Mouse (Mus musculus) CD4-positive, CD25-positive, alpha-beta regulatory T cell, adult 2 months (primary cell): ENCODE results near the gene Rap1gap2.

Experiments
- DNase-seq: peaks from one replicate; pipeline ENCODE4 v3.0.0-alpha.2; 2012; ENCODE audit warnings: low read depth, low spot score

Rap1gap2 gene

DNA sequence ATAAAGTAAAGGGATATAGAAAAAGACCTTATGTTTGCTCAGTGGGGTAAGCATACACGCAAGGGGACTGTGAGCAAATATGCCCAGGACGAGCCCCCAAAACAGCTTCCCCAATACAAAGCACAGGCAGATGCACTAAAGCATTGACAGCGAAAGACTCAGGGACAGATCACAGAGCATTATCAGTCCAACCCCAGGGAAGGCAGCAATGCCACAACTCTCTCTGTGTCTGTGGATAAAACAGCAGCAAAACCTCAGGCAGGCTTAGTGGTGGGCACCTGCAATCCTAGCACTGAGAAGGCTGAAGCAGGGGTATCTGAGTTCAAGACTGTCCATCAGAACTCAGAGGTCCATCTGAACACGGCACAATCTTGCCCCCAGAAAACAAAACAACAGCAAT lies 73.4 kb downstream of the Rap1gap2 start:
- DNase-seq: no peak

DNA sequence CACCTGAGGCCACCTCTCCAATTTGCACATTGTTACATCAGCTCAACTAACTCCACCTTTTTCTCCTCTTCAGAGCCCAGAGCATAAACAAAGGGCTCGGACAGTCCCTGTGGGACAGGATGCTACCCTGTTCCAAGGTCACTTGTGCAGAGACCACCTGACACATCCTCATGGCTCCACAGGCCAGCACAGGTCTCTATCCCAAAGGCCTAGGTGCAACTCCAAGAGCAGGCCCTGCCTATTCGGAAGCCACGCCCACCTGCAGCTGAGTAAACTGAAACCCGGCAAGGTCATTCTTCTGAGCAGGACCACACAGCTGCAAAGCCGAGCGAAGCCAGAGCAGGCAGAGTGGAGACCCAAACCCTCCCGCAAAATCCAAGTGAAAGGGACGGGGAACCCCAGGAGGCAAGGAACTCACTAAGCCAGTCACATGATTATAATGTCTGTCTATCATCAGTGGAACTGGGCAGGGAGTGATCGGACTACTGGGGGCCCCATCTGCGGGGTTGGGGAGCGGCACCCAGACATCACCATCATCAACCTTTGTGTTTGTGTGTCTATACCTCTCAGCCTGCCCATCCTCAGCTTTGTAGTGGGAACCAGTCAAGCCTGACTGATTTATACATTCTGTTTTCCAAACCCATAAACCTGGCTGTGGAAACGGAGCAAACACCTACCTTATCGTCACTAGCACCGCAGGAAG lies 74.4 kb downstream of the Rap1gap2 start:
- DNase-seq: no peak

DNA sequence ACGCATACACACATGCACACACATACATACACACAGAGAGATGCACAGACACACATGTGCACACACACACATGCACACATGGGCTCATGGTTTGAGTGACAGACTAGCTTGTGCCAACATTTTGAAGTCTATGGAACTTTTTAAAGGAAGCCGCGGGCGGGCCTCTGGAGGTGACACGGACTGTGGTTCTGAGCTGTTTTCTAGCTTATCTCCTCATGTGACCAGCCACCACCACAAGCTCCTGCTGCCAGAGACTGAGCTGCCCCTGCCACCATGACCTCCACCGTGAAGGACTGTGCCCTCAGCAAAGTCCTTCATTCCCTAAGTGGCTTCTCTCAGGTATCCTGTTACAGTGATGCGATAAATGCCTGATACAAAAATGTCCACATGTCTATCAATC lies 76.3 kb downstream of the Rap1gap2 start:
- no peak for DNase-seq

DNA sequence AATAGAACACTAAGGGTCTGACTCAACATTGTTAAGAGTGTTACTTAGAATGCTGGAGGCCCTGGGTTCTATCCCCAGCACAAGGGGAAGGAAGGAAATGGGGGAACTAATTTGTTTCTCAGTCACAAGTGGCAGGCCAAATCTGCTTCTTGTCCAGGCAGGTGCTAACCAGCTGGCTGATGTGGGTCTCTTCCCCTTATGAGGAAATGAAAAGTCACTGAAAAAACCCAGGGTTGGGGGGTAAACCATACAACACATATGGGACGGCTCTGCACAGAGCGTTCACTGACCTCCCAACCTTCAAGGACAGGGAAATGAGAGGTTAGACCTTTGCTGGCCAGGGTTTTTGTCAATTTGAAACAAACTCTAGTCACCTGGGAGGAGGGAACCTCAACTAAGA lies 77.7 kb downstream of the Rap1gap2 start:
- DNase-seq: no peak

DNA sequence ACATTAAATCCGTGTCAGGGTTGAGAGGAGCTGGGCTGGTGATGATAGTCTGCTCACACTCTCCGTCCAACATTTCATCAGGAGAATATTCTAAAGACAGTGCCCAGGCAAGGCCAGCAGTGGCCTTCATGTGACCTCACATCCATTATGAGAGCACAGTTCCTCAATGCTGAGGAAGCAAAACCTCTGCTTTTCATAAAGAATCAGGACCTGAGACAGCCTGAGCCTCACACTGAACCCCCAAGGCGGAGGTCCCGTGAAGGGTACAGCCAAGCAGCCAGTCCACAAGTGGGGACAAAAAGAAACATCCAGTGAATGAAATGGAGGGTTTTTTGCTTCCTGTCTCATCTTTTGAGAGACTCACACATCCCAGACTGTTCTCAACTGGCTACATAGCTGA lies 78.3 kb downstream of the Rap1gap2 start:
- DNase-seq: no peak

DNA sequence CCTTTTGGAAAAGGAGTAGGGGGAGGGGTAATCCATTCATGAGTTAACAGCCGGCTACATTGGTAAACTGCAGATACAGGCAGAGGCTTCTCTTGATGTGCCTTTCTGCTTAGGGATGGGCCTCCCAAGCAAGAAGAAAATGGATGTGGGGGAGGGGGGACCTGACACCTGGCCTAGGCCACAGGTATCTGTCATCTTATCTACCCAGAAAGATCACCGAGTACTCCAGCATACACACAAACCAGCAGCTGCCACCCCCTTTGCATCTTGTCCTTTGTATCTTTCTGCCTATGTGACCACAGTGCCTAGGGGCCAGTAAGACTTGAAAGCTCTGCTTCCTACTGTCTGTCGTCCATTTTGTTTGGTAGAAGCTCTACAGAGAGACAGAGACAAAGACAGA lies 79.0 kb downstream of the Rap1gap2 start:
- DNase-seq: no peak

DNA sequence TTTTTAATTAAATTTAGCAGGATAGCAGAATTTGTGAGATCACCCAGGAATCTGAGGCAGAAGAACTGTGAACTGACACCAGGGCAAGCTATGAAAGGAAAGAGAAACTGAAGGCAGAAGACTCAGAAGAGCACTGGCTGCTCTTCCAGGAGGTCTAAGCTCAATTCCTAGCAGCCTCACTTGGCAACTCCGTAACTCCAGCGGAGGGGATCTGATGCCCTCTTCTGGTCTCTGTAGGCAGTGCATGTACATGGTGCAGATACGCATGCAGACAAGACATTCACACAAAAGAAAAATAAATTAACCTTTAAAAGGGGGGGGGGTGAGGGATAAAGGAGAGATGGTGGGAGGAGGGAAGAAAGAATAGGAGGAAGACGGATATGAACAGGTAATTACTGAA lies 80.9 kb downstream of the Rap1gap2 start:
- DNase-seq: peak; percentile 24

DNA sequence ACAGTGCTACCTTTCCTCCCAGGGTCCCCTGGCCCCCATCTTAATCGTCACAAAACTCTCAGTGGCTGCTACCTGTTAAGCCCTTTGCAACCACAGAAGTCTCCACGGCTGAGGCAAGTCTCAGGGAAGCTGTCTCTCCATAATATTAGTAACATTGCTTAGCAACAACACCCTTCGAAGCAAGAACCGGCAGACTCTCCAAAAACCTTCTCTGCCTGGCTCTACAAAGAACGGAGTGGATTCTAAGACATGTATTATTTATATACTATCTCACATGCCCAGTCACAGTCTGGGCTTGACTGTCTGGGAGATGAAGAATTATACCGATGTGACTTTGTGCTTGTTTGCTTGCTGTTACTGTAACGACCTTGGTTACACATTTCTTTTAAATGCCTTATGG lies 83.2 kb downstream of the Rap1gap2 start:
- DNase-seq: no peak

DNA sequence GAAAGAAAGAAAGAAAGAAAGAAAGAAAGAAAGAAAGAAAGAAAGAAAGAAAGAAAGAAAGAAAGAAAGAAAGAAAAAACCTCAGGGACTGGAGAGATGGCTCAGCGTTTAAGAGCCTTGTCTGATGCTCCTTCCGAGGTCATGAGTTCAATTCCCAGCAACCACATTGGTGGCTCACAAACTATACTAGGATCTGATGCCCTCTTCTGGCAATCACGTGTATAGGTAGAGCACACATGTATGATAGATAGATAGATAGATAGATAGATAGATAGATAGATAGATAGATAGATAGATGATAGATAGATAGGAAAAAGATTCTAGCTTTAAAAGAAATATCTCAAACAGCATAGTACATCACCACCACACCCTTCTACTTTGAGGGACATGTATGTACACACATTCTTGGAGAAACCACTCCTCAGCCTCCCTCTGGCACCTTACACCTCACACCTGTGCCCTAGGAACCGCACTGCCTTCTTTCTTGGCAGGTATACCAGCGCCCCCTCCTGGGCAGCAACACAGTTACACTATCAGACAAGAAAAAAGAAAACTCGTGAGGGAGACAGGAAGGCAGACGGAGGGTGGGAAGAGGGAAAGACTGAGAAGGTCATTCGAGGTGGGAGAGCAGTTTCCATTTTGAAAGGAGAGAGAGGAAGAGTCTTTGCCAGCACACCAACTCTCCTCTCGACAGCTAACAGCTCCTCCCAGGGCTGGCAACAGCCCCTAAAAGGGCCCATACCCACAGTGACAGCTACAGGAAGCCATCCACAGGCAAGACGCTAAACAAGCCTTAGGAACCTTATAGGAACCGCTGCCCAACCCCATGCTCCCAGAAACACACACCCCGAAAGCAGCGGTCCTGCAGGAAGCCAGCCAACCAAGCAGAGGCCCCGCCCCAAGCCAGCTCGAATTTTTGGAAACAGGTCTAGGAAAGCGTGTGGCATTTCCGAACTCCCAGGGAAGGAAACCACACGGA lies 84.2 kb downstream of the Rap1gap2 start:
- peak; percentile 75 for DNase-seq

DNA sequence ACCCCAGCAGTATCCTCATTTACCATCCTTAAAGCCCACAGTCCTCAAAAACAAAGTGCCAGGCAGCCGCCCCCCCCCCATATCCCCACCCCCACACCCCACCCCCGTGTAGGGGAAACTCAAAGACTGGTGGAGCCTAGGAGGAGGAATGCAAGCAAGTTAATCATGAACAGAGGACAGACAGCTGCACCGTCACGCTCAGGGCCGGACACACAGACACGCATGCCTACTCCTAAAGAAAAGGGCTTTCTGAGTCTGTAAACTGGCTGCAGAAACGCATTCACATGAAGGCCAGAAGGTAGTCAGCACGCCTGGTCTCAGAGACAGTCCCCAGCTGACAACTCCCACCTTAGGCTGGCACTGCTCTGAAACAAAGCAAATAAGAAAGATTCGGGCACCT lies 85.1 kb downstream of the Rap1gap2 start:
- DNase-seq: no peak

DNA sequence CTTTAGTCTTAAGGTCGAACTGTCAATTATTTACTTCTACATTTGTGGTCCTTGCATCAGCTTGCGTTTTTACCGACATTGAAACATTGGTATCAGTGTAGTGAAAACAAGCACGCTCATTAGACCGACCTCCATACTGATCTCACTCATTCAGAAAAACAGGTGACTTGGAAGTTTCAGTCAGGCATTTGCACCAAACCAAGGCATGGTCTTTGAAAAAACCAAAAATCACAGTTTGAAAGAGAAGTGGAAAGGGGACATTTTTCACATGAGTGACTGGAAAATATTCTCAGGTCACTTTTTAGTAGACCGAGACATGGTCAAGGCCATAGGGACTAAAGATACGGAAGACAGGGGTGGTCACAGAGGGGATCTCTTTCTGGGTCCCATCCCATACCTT lies 85.5 kb downstream of the Rap1gap2 start:
- no peak for DNase-seq

DNA sequence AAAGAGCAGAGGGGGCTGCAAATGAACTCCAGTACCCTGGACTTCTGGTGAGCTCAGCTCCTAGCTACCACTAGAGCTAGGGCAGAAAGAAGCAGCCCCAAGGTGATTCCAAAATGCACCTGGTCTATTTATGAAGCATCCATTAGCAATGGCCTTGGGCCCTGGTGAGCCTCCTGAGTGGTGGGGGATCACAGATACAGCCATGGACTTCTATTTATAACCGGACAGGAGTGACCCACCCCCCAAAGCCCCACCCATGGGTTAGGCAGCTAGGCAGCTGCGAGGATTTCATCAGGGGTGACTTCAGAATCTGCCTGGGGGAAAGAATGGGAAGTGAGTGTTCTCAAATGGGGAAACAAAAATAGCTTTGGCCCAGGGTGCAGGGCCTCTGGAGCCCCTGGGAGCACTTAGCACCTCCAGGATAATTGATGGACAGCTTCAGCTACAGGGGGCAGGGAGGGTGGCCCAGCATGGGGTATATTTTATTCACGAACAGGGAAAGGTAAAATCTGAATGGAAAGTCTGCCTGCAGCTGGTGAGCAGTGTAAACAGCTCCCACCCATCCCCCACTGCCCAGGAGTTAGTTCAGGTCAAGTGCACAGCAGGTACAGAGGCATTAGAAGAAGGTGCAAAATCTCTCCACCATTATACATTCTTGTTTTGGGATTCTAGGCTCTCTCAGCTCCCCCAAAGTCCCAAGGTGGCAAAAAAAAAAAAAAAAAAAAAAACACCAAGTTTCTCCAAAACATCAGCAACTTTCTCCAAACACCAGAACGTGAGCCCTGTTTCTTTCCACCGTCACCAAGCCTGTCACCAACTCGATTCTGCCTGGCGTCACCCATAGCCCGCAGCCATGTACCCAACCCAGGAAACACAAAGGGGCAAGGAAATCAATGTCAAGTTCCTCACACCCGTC lies 86.4 kb downstream of the Rap1gap2 start:
- DNase-seq: no peak

DNA sequence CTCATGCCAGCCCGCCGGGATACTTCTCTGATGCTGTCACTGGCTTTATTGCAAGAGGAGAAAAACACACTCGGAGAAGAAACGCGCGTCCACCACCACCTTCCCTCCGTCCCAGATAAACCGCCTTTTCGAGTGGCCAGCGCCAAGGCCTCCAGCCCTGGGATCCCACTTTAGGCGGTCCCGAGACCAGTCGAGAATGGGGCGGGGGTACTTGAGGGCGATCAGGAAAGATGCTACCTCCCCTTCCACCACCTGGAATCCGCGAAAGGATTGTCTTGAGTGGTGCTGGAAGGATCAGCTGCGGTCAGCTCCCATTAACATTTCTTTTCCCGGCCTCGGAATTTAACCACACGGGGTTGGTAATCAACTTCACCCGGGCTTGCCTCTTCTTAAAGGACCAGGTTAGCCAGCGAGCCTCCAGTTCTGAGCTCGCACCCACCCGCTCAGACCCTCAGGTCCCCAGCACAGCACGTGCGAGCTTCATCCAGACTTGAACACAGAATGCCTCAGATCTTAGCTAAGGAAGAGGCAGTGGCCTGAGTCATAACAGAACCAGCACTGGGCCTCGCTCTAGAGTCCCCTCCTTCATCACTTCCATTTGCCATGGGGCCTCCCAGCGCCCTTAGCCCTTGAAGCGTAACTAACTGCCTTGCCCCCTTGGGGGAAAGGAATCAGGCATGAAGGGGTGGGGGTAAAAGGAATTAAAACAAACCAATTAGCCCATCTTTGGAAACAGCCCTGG lies 87.3 kb downstream of the Rap1gap2 start:
- peak; percentile 11 for DNase-seq

DNA sequence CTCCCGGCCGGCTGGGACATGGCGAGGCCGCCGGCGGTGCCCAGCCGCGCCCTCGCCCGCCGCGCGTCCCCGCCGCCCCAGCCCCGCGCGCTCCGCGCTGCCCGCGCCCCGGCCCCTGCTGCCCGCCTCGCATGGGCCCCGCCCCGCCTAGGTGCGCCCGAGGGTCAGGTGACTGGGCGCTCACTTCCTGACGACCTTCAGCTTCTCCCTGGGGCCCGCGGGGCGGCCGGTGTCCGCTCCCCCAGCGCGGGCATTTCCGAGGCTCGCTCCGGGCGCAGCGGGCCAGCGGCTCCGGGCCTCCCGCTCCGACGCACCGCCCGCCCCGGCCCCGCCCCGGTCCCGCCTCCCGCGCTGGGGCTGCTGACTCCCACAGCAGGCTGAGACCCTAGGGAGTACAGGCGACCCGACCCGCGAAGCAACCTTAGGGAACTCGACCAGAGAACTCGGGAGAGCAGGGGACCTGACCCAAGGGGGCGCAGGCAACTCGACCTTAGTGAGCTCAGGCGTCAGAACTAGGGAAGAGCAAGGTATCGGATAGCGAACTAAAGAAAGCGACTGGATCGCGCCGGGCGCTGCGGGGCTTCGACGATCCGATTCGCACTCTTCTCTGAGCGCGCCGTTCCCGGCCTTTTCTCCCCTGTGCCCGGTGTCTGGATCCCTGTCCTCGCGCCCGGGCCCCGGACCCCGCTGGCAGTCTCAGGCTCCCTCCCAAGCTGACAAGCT lies 88.1 kb downstream of the Rap1gap2 start:
- DNase-seq: peak; percentile 53

DNA sequence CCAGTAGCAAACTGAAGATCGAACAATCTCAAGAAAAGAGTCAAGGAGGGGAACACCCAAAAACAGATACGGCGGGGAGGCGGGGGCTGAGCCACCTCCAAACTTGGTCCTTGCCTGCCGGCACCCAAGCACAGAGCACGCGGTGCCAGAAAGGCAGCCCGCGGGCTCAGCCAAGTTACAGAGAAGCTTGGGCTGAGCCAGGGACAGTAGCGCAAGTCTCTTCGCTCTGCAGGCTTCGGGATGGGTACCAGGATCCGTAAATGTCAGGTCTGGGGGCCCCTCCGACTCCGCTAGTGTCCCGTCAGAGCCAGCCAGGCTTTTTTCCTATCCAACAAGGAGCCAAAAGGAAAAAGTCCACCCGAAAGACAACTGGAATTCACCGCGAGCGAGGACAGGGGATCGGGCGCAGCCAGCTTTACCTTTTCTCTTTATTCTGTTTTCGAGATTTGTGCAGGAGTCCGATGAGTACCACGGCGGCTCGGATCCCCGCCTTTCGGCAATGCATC lies 88.7 kb downstream of the Rap1gap2 start:
- peak; percentile 17 for DNase-seq

DNA sequence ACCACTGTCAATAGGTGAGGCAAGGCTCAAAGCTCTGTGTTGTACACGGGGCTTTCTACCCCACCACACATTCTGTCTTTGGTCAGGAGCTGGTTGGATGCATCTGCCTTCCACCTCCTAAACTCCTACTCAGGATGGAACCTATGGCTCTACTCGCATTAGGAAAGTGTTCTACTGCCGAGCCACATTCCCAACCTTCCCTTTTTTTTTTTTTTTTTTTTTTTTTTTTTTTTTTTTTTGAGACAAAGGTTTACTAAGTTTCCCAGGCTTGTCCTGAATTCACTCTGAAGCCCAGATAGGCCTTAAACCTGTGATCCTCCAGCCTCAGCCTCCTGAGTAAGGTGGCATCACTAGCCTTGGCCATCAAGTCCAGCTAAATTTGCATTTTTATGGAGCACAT lies 90.5 kb downstream of the Rap1gap2 start:
- no peak for DNase-seq

DNA sequence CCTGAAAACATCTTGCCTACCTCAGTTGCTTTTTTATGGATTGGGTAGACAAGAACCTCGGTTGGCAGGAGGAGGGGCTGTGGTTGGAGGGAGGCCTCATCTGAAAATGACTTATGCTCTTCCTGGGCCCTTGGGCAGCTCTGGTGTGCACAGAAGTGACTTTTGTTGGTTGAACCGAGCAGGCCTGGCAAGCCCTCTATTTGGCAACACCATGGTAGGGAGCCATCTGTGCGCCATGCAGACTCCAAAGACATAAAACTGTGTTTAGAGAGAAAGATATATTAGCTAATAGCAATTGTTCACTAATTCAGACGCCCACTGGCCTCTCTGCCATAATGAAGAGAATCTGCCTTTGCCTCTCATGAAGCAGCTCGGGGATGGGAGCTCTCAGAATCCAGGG lies 94.6 kb downstream of the Rap1gap2 start:
- DNase-seq: no peak

DNA sequence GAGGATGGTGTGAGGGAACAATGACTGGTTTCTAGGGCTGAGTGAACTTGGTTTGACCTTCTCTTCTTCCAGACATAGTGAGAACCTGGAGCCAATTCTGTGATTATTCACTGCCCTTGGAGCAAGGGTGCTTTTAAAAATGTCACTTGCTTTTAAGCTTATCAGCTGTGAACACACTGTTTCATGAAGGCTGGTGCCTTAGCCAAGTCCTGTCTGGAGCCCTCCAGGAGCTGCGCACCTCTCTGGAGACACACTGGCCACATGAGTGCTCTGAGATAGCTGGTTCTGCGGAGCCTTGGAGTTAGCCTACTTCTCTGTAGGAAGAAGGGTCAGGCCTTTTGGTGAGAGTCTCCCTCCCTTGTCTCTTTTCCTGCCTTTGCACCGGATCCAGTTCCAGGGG lies 95.7 kb downstream of the Rap1gap2 start:
- DNase-seq: no peak

DNA sequence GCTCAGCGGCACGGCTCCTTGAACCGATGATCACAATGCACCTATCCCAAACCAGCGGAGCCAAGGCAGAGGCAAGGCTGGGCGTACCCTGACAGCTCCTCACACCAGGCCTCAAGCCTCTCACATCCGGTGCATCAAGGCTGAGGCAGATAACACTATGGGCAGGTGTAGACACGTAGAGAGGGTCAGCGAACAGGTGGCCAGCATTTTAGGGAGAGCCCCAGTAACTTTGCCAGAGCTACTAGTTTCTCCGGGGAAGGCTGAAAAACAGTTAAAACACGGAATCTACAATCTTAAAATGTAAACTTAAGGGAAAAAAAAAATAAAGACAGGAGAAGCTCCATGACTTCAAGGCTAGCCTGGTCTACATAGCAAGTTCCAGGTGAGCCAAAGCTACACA lies 98.1 kb downstream of the Rap1gap2 start:
- DNase-seq: no peak

DNA sequence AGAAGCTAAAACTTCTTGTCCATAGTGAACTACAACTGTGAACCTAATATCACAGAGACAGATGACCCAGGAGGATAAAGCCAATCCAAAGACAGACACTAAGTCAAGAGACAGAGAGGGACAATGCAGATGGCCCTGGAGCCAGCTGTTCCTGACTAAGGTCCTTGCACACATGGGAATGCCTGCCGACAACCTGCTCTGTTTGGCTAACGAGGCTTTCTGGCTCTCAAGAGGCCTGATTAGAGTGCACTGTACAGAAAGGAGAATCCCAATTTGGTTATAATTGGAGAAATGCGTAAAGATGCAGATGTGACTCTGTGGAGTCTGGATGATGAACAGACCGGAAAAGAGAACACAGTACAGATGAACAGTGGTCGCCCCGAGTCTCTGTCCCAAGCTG lies 104.4 kb downstream of the Rap1gap2 start:
- no peak for DNase-seq
